Mouse (Mus musculus): Measurements from ENCODE around the gene Srpk3.

Gene Srpk3

GRCm38 (mm10) chrX:73815072-73815471 is 40.9 kb downstream of the Srpk3 start:
- no peak for DNase-seq

- no peak for DNase-seq
Measured at GRCm38 (mm10) chrX:73816596-73817314, 42.5 kb downstream of the Srpk3 start.

- DNase-seq, result peak in 1 of 2 experiments; percentile 18
Measured at GRCm38 (mm10) chrX:73823747-73824146, 49.5 kb downstream of the Srpk3 start.

- peak; percentile 77 to 78 for DNase-seq
Measured at GRCm38 (mm10) chrX:73824185-73825151, 50.3 kb downstream of the Srpk3 start, which contains the start of gene Pdzd4. Gene Pdzd4, minus strand, starts transcription at chrX:73824969.
